Mouse (Mus musculus) CH12.LX (cell line): ENCODE data around the gene Unc13a. TPM values are rescaled to one million over a fixed set of nuclear protein-coding genes. Genes with fewer than 3 reads are reported as not detected.

Source experiments
- DNase-seq: peaks from one replicate; pipeline ENCODE4 v3.0.0-alpha.2; 2013; ENCODE audit errors: extremely low read depth
- H3K27ac ChIP-seq: 2 replicates; pipeline ENCODE4 v1.5.1; 2012; ENCODE audit warnings: low read depth, mild to moderate bottlenecking, control low read depth, moderate library complexity; ENCODE audit not compliant: insufficient read depth
- H3K27me3 ChIP-seq: replicated peaks from 2 replicates; pipeline ENCODE3; 2012; ENCODE audit warnings: inconsistent platforms
- H3K36me3 ChIP-seq, 2 experiments: replicated peaks in 1 of 2; 2 replicates each; pipeline versions ENCODE3 to v1.6.1; 2012; ENCODE audit warnings: inconsistent platforms in 1 of 2, low read length in 1 of 2, mild to moderate bottlenecking in 1 of 2, mixed read lengths in 1 of 2, moderate library complexity in 1 of 2; ENCODE audit not compliant: control insufficient read depth in 1 of 2, insufficient read depth in 1 of 2
- H3K4me1 ChIP-seq, 2 experiments: 2 replicates each; pipeline ENCODE4 v1.6.1; 2012; ENCODE audit warnings: inconsistent platforms in 1 of 2, moderate library complexity in 1 of 2; ENCODE audit not compliant: insufficient read depth in 2 of 2, control insufficient read depth in 1 of 2
- H3K4me2 ChIP-seq: 2 replicates; pipeline ENCODE4 v1.6.1; 2012; ENCODE audit warnings: low read depth, mild to moderate bottlenecking, control low read depth; ENCODE audit not compliant: poor library complexity, insufficient read depth, severe bottlenecking
- H3K4me3 ChIP-seq, 3 experiments: fragments of 150-350 bp in 1 of 3; sonication (generic) in 1 of 3; replicated peaks in 1 of 3; 2 replicates each; pipeline versions ENCODE3 to v1.5.1; 2011 to 2012; ENCODE audit warnings: low read depth in 2 of 3, low read length in 2 of 3, mild to moderate bottlenecking in 2 of 3, moderate library complexity in 2 of 3, control low read depth in 1 of 3, improper control_type of control experiment in 1 of 3, inconsistent platforms in 1 of 3, mixed read lengths in 1 of 3; ENCODE audit not compliant: poor library complexity in 1 of 3
- H3K79me2 ChIP-seq: replicated peaks from 2 replicates; pipeline ENCODE4 v1.6.1; 2012; ENCODE audit warnings: mild to moderate bottlenecking, moderate library complexity; ENCODE audit not compliant: control insufficient read depth, poor library complexity, insufficient read depth, severe bottlenecking; ENCODE audit errors: extremely low read depth
- H3K9ac ChIP-seq: 2 replicates; pipeline ENCODE4 v1.6.1; 2012; ENCODE audit warnings: low read depth, mild to moderate bottlenecking, control low read depth, moderate library complexity; ENCODE audit not compliant: insufficient read depth
- H3K9me3 ChIP-seq: replicated peaks from 2 replicates; pipeline ENCODE3; 2012; ENCODE audit warnings: low read length, inconsistent platforms, mixed read lengths
- BHLHE40 ChIP-seq: IDR thresholded peaks from 2 replicates; pipeline ENCODE4 v1.6.1; 2011; ENCODE audit warnings: mild to moderate bottlenecking, low read depth, low read length, improper control_type of control experiment
- CHD1 ChIP-seq: IDR thresholded peaks from 2 replicates; pipeline ENCODE4 v1.6.1; 2012; ENCODE audit warnings: low read depth, low read length, improper control_type of control experiment, inconsistent platforms
- CTCF ChIP-seq, 2 experiments: IDR thresholded peaks in 1 of 2; conservative IDR thresholded peaks in 1 of 2; 2 replicates each; pipeline ENCODE4 v1.5.1; 2011 to 2012; ENCODE audit warnings: low read depth in 2 of 2, low read length in 2 of 2, improper control_type of control experiment in 1 of 2, inconsistent platforms in 1 of 2, mild to moderate bottlenecking in 1 of 2, moderate library complexity in 1 of 2
- ELF1 ChIP-seq: IDR thresholded peaks from 2 replicates; pipeline ENCODE4 v1.6.1; 2014; ENCODE audit warnings: low read depth, mild to moderate bottlenecking, inconsistent platforms, low read length, improper control_type of control experiment
- EP300 ChIP-seq: IDR thresholded peaks from 2 replicates; pipeline ENCODE4 v1.6.1; 2011; ENCODE audit warnings: low read length, improper control_type of control experiment
- GABPA ChIP-seq: IDR thresholded peaks from 2 replicates; pipeline ENCODE4 v1.6.1; 2012; ENCODE audit warnings: low read depth, low read length, improper control_type of control experiment, inconsistent platforms; ENCODE audit not compliant: insufficient replicate concordance
- HCFC1 ChIP-seq: IDR thresholded peaks from 2 replicates; pipeline ENCODE4 v1.6.1; 2012; ENCODE audit warnings: low read depth, mild to moderate bottlenecking, inconsistent platforms, low read length, improper control_type of control experiment
- MAX ChIP-seq: IDR thresholded peaks from 2 replicates; pipeline ENCODE4 v1.6.1; 2011; ENCODE audit warnings: low read length, improper control_type of control experiment
- NELFE ChIP-seq: IDR thresholded peaks from 2 replicates; pipeline ENCODE4 v1.6.1; 2011; ENCODE audit warnings: low read depth, low read length, improper control_type of control experiment
- NRF1 ChIP-seq: IDR thresholded peaks from 2 replicates; pipeline ENCODE4 v1.6.1; 2014; ENCODE audit warnings: low read depth, mild to moderate bottlenecking, inconsistent platforms, low read length, improper control_type of control experiment, moderate library complexity
- PAX5 ChIP-seq: IDR thresholded peaks from 2 replicates; pipeline ENCODE4 v1.6.1; 2012; ENCODE audit warnings: low read length, inconsistent platforms, mixed read lengths
- POLR2A ChIP-seq: IDR thresholded peaks from 2 replicates; pipeline ENCODE4 v1.6.1; 2011; ENCODE audit warnings: low read depth, mild to moderate bottlenecking, improper control_type of control experiment, low read length
- RCOR1 ChIP-seq: conservative IDR thresholded peaks from 2 replicates; pipeline ENCODE4 v1.6.1; 2012; ENCODE audit warnings: low read depth, mild to moderate bottlenecking, inconsistent platforms, low read length, improper control_type of control experiment
- SIN3A ChIP-seq: IDR thresholded peaks from 2 replicates; pipeline ENCODE4 v1.6.1; 2012; ENCODE audit warnings: low read length, improper control_type of control experiment, inconsistent platforms
- TCF12 ChIP-seq: IDR thresholded peaks from 2 replicates; pipeline ENCODE4 v1.6.1; 2014; ENCODE audit warnings: low read depth, mild to moderate bottlenecking, inconsistent platforms, low read length, improper control_type of control experiment
- dilution Hi-C: fragments of 300-500 bp; cut with MboI; formaldehyde crosslinking; loops from 2 replicates; pipeline ENCODE4 v1.14.3; 2020; ENCODE audit warnings: low sequenced_read_pairs; ENCODE audit not compliant: extremely low pct_unique_long_range_greater_than_20kb, extremely low pct_ligation_motif_present
- in situ Hi-C: fragments of 300-500 bp; cut with MboI; formaldehyde crosslinking; loops from 3 replicates; pipeline ENCODE4 v1.14.3; 2019; ENCODE audit warnings: low sequenced_read_pairs, low pct_ligation_motif_present, low pct_unique_long_range_greater_than_20kb, mixed read lengths
- polyA plus RNA-seq: library from polyadenylated mRNA; unstranded; fragments of >175 nt; gene quantifications from 2 replicates; pipeline ENCODE4 v1.2.1, GENCODE M21; 2012; ENCODE audit warnings: low read depth; ENCODE audit not compliant: insufficient read length
- total RNA-seq, 2 experiments: library from RNA; depleted of rRNA; stranded (reverse); fragments of 300-350 nt in 1 of 2; fragments of >200 nt in 1 of 2; gene quantifications; 2 replicates each; pipeline ENCODE4 v1.2.3; 2012 to 2014

The Unc13a gene
- total and polyA plus RNA-seq, 3 experiments, result 0.68 to 2.1 (median 1.0) TPM

GRCm38 (mm10) chr8:71689028-71689427, 17.5 kb upstream of the Unc13a start, which contains the start of gene Insl3:
TSS of gene Insl3 (plus strand) at chr8:71689214.
- in situ Hi-C loops, result no loop called here
- peaks cover 65 to 82% of the 10 kb centered on the region in 2 experiments for H3K36me3 ChIP-seq
- H3K9me3 ChIP-seq, result peaks cover 12% of the 10 kb centered on the region
- no peak for TF ChIP-seq BHLHE40
- TF ChIP-seq CTCF (conservative IDR thresholded peaks at IDR 0.05 in 1 of 2, IDR thresholded peaks at IDR 0.05 in 1 of 2; ENCODE audit: low read depth in 2 of 2, low read length in 2 of 2), result no peak
- TF ChIP-seq ELF1, result no peak
- TF ChIP-seq GABPA, result no peak
- TF ChIP-seq TCF12, result no peak
- TF ChIP-seq MAX, result no peak
- TF ChIP-seq CHD1, result no peak
- no peak for TF ChIP-seq SIN3A
- no peak for TF ChIP-seq PAX5
- TF ChIP-seq NRF1, result no peak
- TF ChIP-seq RCOR1, result no peak
- no peak within 1 kb of the TSS for H3K4me3 ChIP-seq
- dilution Hi-C loops, result no loop called here
- no peaks in the 10 kb centered on the region for H3K79me2 ChIP-seq
- H3K27ac ChIP-seq, result no peak within 1 kb of the TSS
- no peak within 1 kb of the TSS for H3K9ac ChIP-seq
- H3K4me1 ChIP-seq, result no peaks in the 10 kb centered on the region
- no peaks in the 10 kb centered on the region for H3K27me3 ChIP-seq
- no peak for DNase-seq
- no peak within 1 kb of the TSS for H3K4me2 ChIP-seq

GRCm38 (mm10) chr8:71687616-71688015, 16.1 kb upstream of the Unc13a start:
- Histone ChIP-seq H3K27me3 (no peaks in the 10 kb centered on the region), H3K9me3 (peaks cover 2% of the 10 kb centered on the region), H3K9ac (no peak overlapping the region), H3K4me2 (no peak overlapping the region), H3K4me1 (no peaks in the 10 kb centered on the region), H3K4me3 (no peak overlapping the region)
- DNase-seq, result no peak
- in situ Hi-C loops (no loop called here), dilution Hi-C loops (no loop called here)
- TF ChIP-seq CTCF (conservative IDR thresholded peaks at IDR 0.05 in 1 of 2, IDR thresholded peaks at IDR 0.05 in 1 of 2; ENCODE audit: low read depth in 2 of 2, low read length in 2 of 2) (no peak), RCOR1 (no peak), POLR2A (no peak), PAX5 (no peak), NELFE (no peak), EP300 (no peak), HCFC1 (no peak)
- TF ChIP-seq, all 38 proteins: peak for 0
- Histone ChIP-seq H3K79me2 (no peaks in the 10 kb centered on the region), H3K36me3 (peaks cover 77 to 86% of the 10 kb centered on the region in 2 experiments), H3K27ac (no peak overlapping the region)
